Mouse (Mus musculus) ES-E14 (cell line): ENCODE data around the gene Prpf31. TPM values are rescaled to one million over a fixed set of nuclear protein-coding genes. Genes with fewer than 3 reads are reported as not detected.

Experiments
- DNase-seq: peaks from one replicate; pipeline ENCODE4 v3.0.0-alpha.2; 2013; ENCODE audit warnings: low read depth, low spot score
- H3K27ac ChIP-seq: 2 replicates; pipeline ENCODE4 v1.5.1; 2012; ENCODE audit warnings: low read depth, mild to moderate bottlenecking, low read length, moderate library complexity, mixed read lengths; ENCODE audit not compliant: poor library complexity, insufficient read depth, severe bottlenecking
- H3K36me3 ChIP-seq: 2 replicates; pipeline ENCODE4 v1.6.1; 2012; ENCODE audit warnings: mild to moderate bottlenecking, low read length, moderate library complexity, mixed read lengths; ENCODE audit not compliant: control insufficient read depth, poor library complexity, insufficient read depth, severe bottlenecking
- H3K4me1 ChIP-seq, 2 experiments: fragments of 150-350 bp in 1 of 2; sonication (generic) in 1 of 2; 2 replicates each; pipeline ENCODE4 v1.6.1; 2012; ENCODE audit warnings: low read length in 2 of 2, mild to moderate bottlenecking in 1 of 2, mixed read lengths in 1 of 2; ENCODE audit not compliant: control insufficient read depth in 2 of 2, insufficient read depth in 2 of 2, poor library complexity in 1 of 2
- H3K4me3 ChIP-seq, 2 experiments: fragments of 150-350 bp in 1 of 2; sonication (generic) in 1 of 2; 2 replicates each; pipeline ENCODE4 v1.5.1; 2012; ENCODE audit warnings: low read length in 2 of 2, low read depth in 1 of 2, mild to moderate bottlenecking in 1 of 2, mixed read lengths in 1 of 2; ENCODE audit not compliant: insufficient read depth in 1 of 2, poor library complexity in 1 of 2, severe bottlenecking in 1 of 2
- H3K9ac ChIP-seq: 2 replicates; pipeline ENCODE4 v1.6.1; 2012; ENCODE audit warnings: low read depth, mild to moderate bottlenecking, low read length, mixed read lengths; ENCODE audit not compliant: poor library complexity, insufficient read depth, severe bottlenecking
- H3K9me3 ChIP-seq: fragments of 150-350 bp; sonication (generic); 2 replicates; pipeline ENCODE4 v1.6.1; 2012; ENCODE audit warnings: low read depth, mild to moderate bottlenecking, low read length; ENCODE audit not compliant: control insufficient read depth, insufficient read depth
- CHD2 ChIP-seq: IDR thresholded peaks from 2 replicates; pipeline ENCODE4 v1.6.1; 2014; ENCODE audit warnings: mild to moderate bottlenecking, low read depth, low read length, inconsistent platforms
- HCFC1 ChIP-seq: IDR thresholded peaks from 2 replicates; pipeline ENCODE4 v1.6.1; 2012; ENCODE audit warnings: low read length, inconsistent platforms, borderline replicate concordance; ENCODE audit not compliant: insufficient read depth
- MAFK ChIP-seq: IDR thresholded peaks from 2 replicates; pipeline ENCODE4 v1.6.1; 2014; ENCODE audit warnings: mild to moderate bottlenecking, low read depth, low read length, inconsistent platforms; ENCODE audit not compliant: insufficient read depth
- ZC3H11A ChIP-seq: IDR thresholded peaks from 2 replicates; pipeline ENCODE4 v1.6.1; 2012; ENCODE audit warnings: low read depth, mild to moderate bottlenecking, inconsistent platforms, low read length, borderline replicate concordance
- ZNF384 ChIP-seq: IDR thresholded peaks from 2 replicates; pipeline ENCODE4 v1.6.1; 2012; ENCODE audit warnings: low read depth, low read length, inconsistent platforms
- in situ Hi-C, 2 experiments: fragments of 600-800 bp; cut with MboI; formaldehyde crosslinking; loops; one replicate each; pipeline ENCODE4 v1.15.1; 2025; ENCODE audit warnings: low sequenced_read_pairs in 2 of 2, inconsistent platforms in 1 of 2; ENCODE audit not compliant: unreplicated experiment in 2 of 2
- total RNA-seq: library from RNA; depleted of rRNA; stranded (reverse); fragments of 300-350 nt; gene quantifications from 2 replicates; pipeline ENCODE4 v1.2.3, GENCODE M21; 2012; rRNA removed

Gene Prpf31
- total RNA-seq, 1 experiment: 137 TPM

GRCm38 (mm10) chr7:3684698-3685097 lies 54.9 kb downstream of the Prpf31 start:
- Histone ChIP-seq H3K27ac (no peak overlapping the region), H3K9ac (no peak overlapping the region), H3K4me3 (no peak overlapping the region), H3K36me3 (peaks cover 6% of the 10 kb centered on the region; the same call in 1 of the 2 replicates), H3K4me1 (peaks cover 0 to 9% of the 10 kb centered on the region in 2 experiments; a peak in 2 of 4 replicates), H3K9me3 (no peaks in the 10 kb centered on the region)
- TF ChIP-seq MAFK (no peak), ZC3H11A (no peak), ZNF384 (no peak), CHD2 (no peak), HCFC1 (no peak)
- in situ Hi-C loops: no loop called here
- no peak for DNase-seq

- Histone ChIP-seq H3K9ac (peak overlapping the region; percentile 79), H3K4me1 (peaks cover 0 to 9% of the 10 kb centered on the region in 2 experiments; a peak in 2 of 4 replicates), H3K36me3 (peaks cover 8% of the 10 kb centered on the region; the same call in 1 of the 2 replicates), H3K27ac (no peak overlapping the region), H3K4me3 (peak overlapping the region; percentile 57 to 70), H3K9me3 (no peaks in the 10 kb centered on the region)
- in situ Hi-C loops: no loop called here
- TF ChIP-seq ZC3H11A: no peak
- no peak for TF ChIP-seq HCFC1
- TF ChIP-seq ZNF384: no peak
- TF ChIP-seq MAFK: no peak
- TF ChIP-seq CHD2: no peak
- no peak for DNase-seq
Observed at GRCm38 (mm10) chr7:3685400-3686187, 55.8 kb downstream of the Prpf31 start.

- peaks cover 3% of the 10 kb centered on the region; the same call in 1 of the 2 replicates for H3K36me3 ChIP-seq
- H3K9ac ChIP-seq: peak overlapping the region; percentile 90
- TF ChIP-seq HCFC1: no peak
- no peak for TF ChIP-seq ZC3H11A
- TF ChIP-seq MAFK: no peak
- no peak for TF ChIP-seq CHD2
- no peak for TF ChIP-seq ZNF384
- 0 out of 4 replicates have a peak, but pooled peaks cover 0 to 2% of the 10 kb centered on the region in 2 experiments for H3K4me1 ChIP-seq
- peak overlapping the region; percentile 86 to 93 for H3K4me3 ChIP-seq
- H3K9me3 ChIP-seq: no peaks in the 10 kb centered on the region
- no peak overlapping the region for H3K27ac ChIP-seq
- no peak for DNase-seq
- in situ Hi-C loops: no loop called here
Observed at GRCm38 (mm10) chr7:3691919-3692318, 62.1 kb downstream of the Prpf31 start.

Other genes starting within 250 kb of the Prpf31 start
- 7.8 and 9.8 TPM in 2 replicates for gene Cacng8, start 239.3 kb upstream of the Prpf31 start, total RNA-seq
- gene Cacng6, start 205.8 kb upstream of the Prpf31 start, total RNA-seq: 5.8 and 6.1 TPM in 2 replicates
- 0.85 and 1.6 TPM in 2 replicates for gene Tarm1, start 127.4 kb upstream of the Prpf31 start, total RNA-seq
- 0.13 and 0.26 TPM in 2 replicates for gene Oscar, start 13.8 kb upstream of the Prpf31 start, total RNA-seq
- 236 and 303 TPM in 2 replicates for gene Ndufa3, start 12.6 kb upstream of the Prpf31 start, total RNA-seq
- gene Tfpt, start 56 bp upstream of the Prpf31 start, total RNA-seq: 25.4 and 29.1 TPM in 2 replicates
- gene Cnot3, start 15.3 kb downstream of the Prpf31 start, total RNA-seq: 47.3 and 54.4 TPM in 2 replicates
- 4.5 and 5.7 TPM in 2 replicates for gene Leng1, start 35.9 kb downstream of the Prpf31 start, total RNA-seq
- gene Tmc4, start 47.6 kb downstream of the Prpf31 start, total RNA-seq: 2.9 and 5.3 TPM in 2 replicates
- gene Tsen34, start 62.9 kb downstream of the Prpf31 start, total RNA-seq: 79.0 and 90.2 TPM in 2 replicates
- 34.4 and 55.9 TPM in 2 replicates for gene Mboat7, start 63.5 kb downstream of the Prpf31 start, total RNA-seq
- 2,173 and 2,308 TPM in 2 replicates for gene Rps9, start 74.0 kb downstream of the Prpf31 start, total RNA-seq
- 0.09 TPM in 1 of 2 replicates, not detected in the other for gene Pirb, start 90.4 kb downstream of the Prpf31 start, total RNA-seq
- gene Gm15448, start 195.7 kb downstream of the Prpf31 start, total RNA-seq: not detected in 2 replicates
- not detected in 2 replicates for gene Pira2, start 215.1 kb downstream of the Prpf31 start, total RNA-seq